Comparison of ENCODE assay signal across 9 mouse cellular contexts in genomic region chr14:27031142-27031541, GRCm38 (mm10). TPM values are rescaled to one million over a fixed set of nuclear protein-coding genes. Genes with fewer than 3 reads are reported as not detected.
DNase-seq lines count a peak whose midpoint lies in the region; ATAC-seq and TF ChIP-seq lines count a peak whose summit lies in the region.
"Had no signal": no experiment of that assay in that cellular context is flagged by ENCODE, and none has a peak within 500 bp of the region (broad histone marks: within the 10 kb centered on the region; RNA-seq: fewer than 3 reads in every experiment).

No protein-coding gene starts in this region.

- no peak overlapping the region for H3K9ac ChIP-seq in forebrain, embryonic 13.5 days
- no peak overlapping the region for H3K9ac ChIP-seq in forebrain, embryonic 16.5 days (replicated peaks; ENCODE audit: low read depth, low read length)
- no peak overlapping the region for H3K9ac ChIP-seq in midbrain, postnatal 0 days (replicated peaks; ENCODE audit: low read length, poor library complexity, severe bottlenecking)
- H3K9ac ChIP-seq: liver, embryonic 15.5 days had no signal

- H3K4me2 ChIP-seq in forebrain, embryonic 13.5 days: no peak overlapping the region
- no peak overlapping the region for H3K4me2 ChIP-seq in forebrain, embryonic 16.5 days (ENCODE audit: low read length)
- no peak overlapping the region for H3K4me2 ChIP-seq in midbrain, postnatal 0 days (ENCODE audit: low read depth, low read length, poor library complexity, severe bottlenecking)
- H3K4me2 ChIP-seq: liver, embryonic 15.5 days had no signal

- 0 out of 2 replicates have a peak, but pooled peaks have one; percentile 27 for ATAC-seq in forebrain, embryonic 13.5 days
- ATAC-seq in forebrain, embryonic 16.5 days: no peak
- no peak for ATAC-seq in midbrain, postnatal 0 days (ENCODE audit: low FRiP score)

- no peaks in the 10 kb centered on the region for H3K36me3 ChIP-seq in forebrain, embryonic 13.5 days (ENCODE audit: poor library complexity, severe bottlenecking)
- no peaks in the 10 kb centered on the region for H3K36me3 ChIP-seq in forebrain, embryonic 16.5 days (ENCODE audit: control insufficient read depth, insufficient read depth)
- no peaks in the 10 kb centered on the region for H3K36me3 ChIP-seq in midbrain, postnatal 0 days (ENCODE audit: insufficient read depth, low read length)
- H3K36me3 ChIP-seq: liver, embryonic 15.5 days had no signal

- H3K4me1 ChIP-seq in forebrain, embryonic 13.5 days: no peaks in the 10 kb centered on the region
- no peaks in the 10 kb centered on the region for H3K4me1 ChIP-seq in forebrain, embryonic 16.5 days (replicated peaks; ENCODE audit: control insufficient read depth, insufficient read depth, low read length)
- no peaks in the 10 kb centered on the region for H3K4me1 ChIP-seq in midbrain, postnatal 0 days (ENCODE audit: insufficient read depth, low read length)
- H3K4me1 ChIP-seq: liver, embryonic 15.5 days had no signal

- no peaks in the 10 kb centered on the region for H3K27me3 ChIP-seq in forebrain, embryonic 13.5 days
- H3K27me3 ChIP-seq in forebrain, embryonic 16.5 days (replicated peaks; ENCODE audit: control insufficient read depth, insufficient read depth, low read length): no peaks in the 10 kb centered on the region
- H3K27me3 ChIP-seq in midbrain, postnatal 0 days (ENCODE audit: insufficient read depth, low read length): no peaks in the 10 kb centered on the region

- intact Hi-C loops in left cerebral cortex, adult 2 months (cut with DNase I): loop anchor here (2.0 to 10.0 kb wide), 6 partner anchors 66 to 546 kb away; partner anchors contain the start of genes Dnah12 and Pde12

- peak; percentile 82 for DNase-seq in NIH3T3 (ENCODE audit: low read depth)
- DNase-seq in cerebellum, postnatal 4 days (ENCODE audit: low spot score in 2 of 2): peak; percentile 58 to 68
- peak; percentile 82 for DNase-seq in heart, adult 8-10 months (ENCODE audit: low spot score)
- peak; percentile 26 to 53 for DNase-seq in left cerebral cortex, adult 2 months (ENCODE audit: extremely low spot score in 1 of 2, low spot score in 2 of 2)
- peak; percentile 45 for DNase-seq in midbrain, postnatal 0 days (ENCODE audit: low spot score)
- peak; percentile 71 for DNase-seq in testis, postnatal 14 days (ENCODE audit: low spot score)

- TF ChIP-seq CTCF in left cerebral cortex, adult 2 months (IDR thresholded peaks at IDR 0.05): peak; percentile 75
- TF ChIP-seq CTCF in midbrain, postnatal 0 days (IDR thresholded peaks at IDR 0.05): peak; percentile 85

- H3K27ac ChIP-seq in forebrain, embryonic 13.5 days: no peak overlapping the region
- H3K27ac ChIP-seq in forebrain, embryonic 16.5 days (ENCODE audit: low read length): no peak overlapping the region
- no peak overlapping the region for H3K27ac ChIP-seq in left cerebral cortex, adult 2 months
- H3K27ac ChIP-seq in midbrain, postnatal 0 days (ENCODE audit: low read depth, low read length): no peak overlapping the region
- H3K27ac ChIP-seq: liver, embryonic 15.5 days had no signal

- H3K9me3 ChIP-seq in forebrain, embryonic 13.5 days (replicated peaks): no peaks in the 10 kb centered on the region
- H3K9me3 ChIP-seq in forebrain, embryonic 16.5 days (ENCODE audit: control insufficient read depth, low read length): no peaks in the 10 kb centered on the region
- H3K9me3 ChIP-seq in midbrain, postnatal 0 days (ENCODE audit: low read length): no peaks in the 10 kb centered on the region
- H3K9me3 ChIP-seq: liver, embryonic 15.5 days had no signal

- WGBS in forebrain, embryonic 13.5 days: 10% methylated on average over 4 of the region's 4 CpGs
- 14% methylated on average over 4 of the region's 4 CpGs for WGBS in forebrain, embryonic 16.5 days
- WGBS in midbrain, postnatal 0 days: 7% methylated on average over 4 of the region's 4 CpGs

- no peak overlapping the region for H3K4me3 ChIP-seq in forebrain, embryonic 13.5 days
- H3K4me3 ChIP-seq in forebrain, embryonic 16.5 days (replicated peaks; ENCODE audit: low read length): no peak overlapping the region
- H3K4me3 ChIP-seq in left cerebral cortex, adult 2 months: no peak overlapping the region
- no peak overlapping the region for H3K4me3 ChIP-seq in midbrain, postnatal 0 days (ENCODE audit: low read depth, low read length)
- H3K4me3 ChIP-seq: liver, embryonic 15.5 days had no signal

RNA-seq across cellular contexts. Expression of gene Il17rd, which starts 7.6 kb away (rescaled TPM):
- polyA plus RNA-seq in forebrain, embryonic 13.5 days (2015; fragmentation: Nextera tagmentation; extraction: Ambion mirVana): 1.9 and 2.3 TPM in 2 replicates
- polyA plus RNA-seq in forebrain, embryonic 16.5 days (2015; fragmentation: Nextera tagmentation; extraction: Ambion mirVana): 1.5 and 1.9 TPM in 2 replicates
- 1 to 10 TPM; 3.1 to 4.4 (median 3.5) TPM for total RNA-seq in heart, adult 8-10 months (2022)
- total RNA-seq in left cerebral cortex, adult 2 months (2021): 1 to 10 TPM; 2.6 to 2.7 TPM
- total RNA-seq in midbrain, postnatal 0 days (2014; rRNA removed): 9.1 TPM in 2 replicates
- polyA plus RNA-seq in midbrain, postnatal 0 days (2015; fragmentation: Nextera tagmentation; extraction: Ambion mirVana): 1.2 and 1.5 TPM in 2 replicates

RNA-seq across cellular contexts. Expression of gene Hesx1, which starts 36.9 kb away (rescaled TPM):
- not detected in 2 replicates for polyA plus RNA-seq in forebrain, embryonic 13.5 days (2015; fragmentation: Nextera tagmentation; extraction: Ambion mirVana)
- polyA plus RNA-seq in forebrain, embryonic 16.5 days (2015; fragmentation: Nextera tagmentation; extraction: Ambion mirVana): not detected in 2 replicates
- total RNA-seq in heart, adult 8-10 months (2022): not detected
- total RNA-seq in left cerebral cortex, adult 2 months (2021): not detected
- 0.88 TPM in 1 of 2 replicates, not detected in the other for total RNA-seq in midbrain, postnatal 0 days (2014; rRNA removed)
- 0.16 and 0.40 TPM in 2 replicates for polyA plus RNA-seq in midbrain, postnatal 0 days (2015; fragmentation: Nextera tagmentation; extraction: Ambion mirVana)
